Mouse (Mus musculus) liver, postnatal 0 days (tissue): ENCODE data around the gene Trub2. TPM values are rescaled to one million over a fixed set of nuclear protein-coding genes. Genes with fewer than 3 reads are reported as not detected.
A peak's percentile ranks its signal among the peaks of the same experiment; 100 is the strongest.

ENCODE experiments used
- ATAC-seq: fragments of 200-750 bp; cut with Nextera tagmentation; 2 replicates; pipeline ENCODE4 v1.8.0; 2017; ENCODE audit warnings: mild to moderate bottlenecking, moderate library complexity
- DNase-seq: peaks from one replicate; pipeline ENCODE4 v3.0.0-alpha.2; 2016
- H3K27ac ChIP-seq: fragments of 300-500 bp; sonication (generic); 2 replicates; pipeline ENCODE4 v1.5.1; 2014; ENCODE audit warnings: antibody characterized with exemption, moderate library complexity, mild to moderate bottlenecking, low read depth
- H3K27me3 ChIP-seq: fragments of 300-500 bp; sonication (generic); 2 replicates; pipeline ENCODE4 v1.6.1; 2014; ENCODE audit warnings: low read length, control low read depth, mixed read lengths; ENCODE audit not compliant: insufficient read depth
- H3K36me3 ChIP-seq: fragments of 300-500 bp; sonication (generic); replicated peaks from 2 replicates; pipeline ENCODE4 v1.6.1; 2014; ENCODE audit warnings: mild to moderate bottlenecking, control low read depth, low read length, moderate library complexity, mixed read lengths; ENCODE audit not compliant: insufficient read depth
- H3K4me1 ChIP-seq: fragments of 300-500 bp; sonication (generic); 2 replicates; pipeline ENCODE4 v1.6.1; 2014; ENCODE audit warnings: antibody characterized with exemption, mild to moderate bottlenecking, control low read depth; ENCODE audit not compliant: insufficient read depth
- H3K4me2 ChIP-seq: fragments of 300-500 bp; sonication (generic); 2 replicates; pipeline ENCODE4 v1.6.1; 2014; ENCODE audit warnings: low read depth, mild to moderate bottlenecking, low read length, moderate library complexity, mixed read lengths
- H3K4me3 ChIP-seq: fragments of 300-500 bp; sonication (generic); 2 replicates; pipeline ENCODE4 v1.5.1; 2014; ENCODE audit warnings: low read depth, low read length
- H3K9ac ChIP-seq: fragments of 300-500 bp; sonication (generic); replicated peaks from 2 replicates; pipeline ENCODE4 v1.6.1; 2014; ENCODE audit warnings: mild to moderate bottlenecking, moderate library complexity
- H3K9me3 ChIP-seq: fragments of 300-500 bp; sonication (generic); 2 replicates; pipeline ENCODE4 v1.6.1; 2016; ENCODE audit warnings: mild to moderate bottlenecking, control low read depth, low read length, mixed read lengths
- CTCF ChIP-seq: sonication (generic); IDR thresholded peaks from 2 replicates; pipeline ENCODE4 v1.5.1; 2016; ENCODE audit warnings: antibody characterized with exemption, low read depth
- EP300 ChIP-seq: IDR thresholded peaks from 2 replicates; pipeline ENCODE4 v1.6.1; 2016; ENCODE audit warnings: antibody characterized with exemption, low read depth, mild to moderate bottlenecking
- WGBS: fragments of 180-500 bp; shearing (Covaris S2); extraction: QIAGEN DNeasy Blood & Tissue Kit; methylation state at CpG from one replicate; pipeline ENCODE4 v1.1.7; 2014; ENCODE audit not compliant: insufficient replicate concordance; 5-methylcytosine and 5-hydroxymethylcytosine counted together
- polyA plus RNA-seq: library from polyadenylated mRNA; unstranded; fragments of >200 nt; fragmentation: Nextera tagmentation; extraction: Ambion mirVana; gene quantifications from 2 replicates; pipeline ENCODE4 v1.2.1, GENCODE M21; 2015

Gene Trub2
- polyA plus RNA-seq, 1 experiment from 2014 or later: 7.9 TPM

DNA sequence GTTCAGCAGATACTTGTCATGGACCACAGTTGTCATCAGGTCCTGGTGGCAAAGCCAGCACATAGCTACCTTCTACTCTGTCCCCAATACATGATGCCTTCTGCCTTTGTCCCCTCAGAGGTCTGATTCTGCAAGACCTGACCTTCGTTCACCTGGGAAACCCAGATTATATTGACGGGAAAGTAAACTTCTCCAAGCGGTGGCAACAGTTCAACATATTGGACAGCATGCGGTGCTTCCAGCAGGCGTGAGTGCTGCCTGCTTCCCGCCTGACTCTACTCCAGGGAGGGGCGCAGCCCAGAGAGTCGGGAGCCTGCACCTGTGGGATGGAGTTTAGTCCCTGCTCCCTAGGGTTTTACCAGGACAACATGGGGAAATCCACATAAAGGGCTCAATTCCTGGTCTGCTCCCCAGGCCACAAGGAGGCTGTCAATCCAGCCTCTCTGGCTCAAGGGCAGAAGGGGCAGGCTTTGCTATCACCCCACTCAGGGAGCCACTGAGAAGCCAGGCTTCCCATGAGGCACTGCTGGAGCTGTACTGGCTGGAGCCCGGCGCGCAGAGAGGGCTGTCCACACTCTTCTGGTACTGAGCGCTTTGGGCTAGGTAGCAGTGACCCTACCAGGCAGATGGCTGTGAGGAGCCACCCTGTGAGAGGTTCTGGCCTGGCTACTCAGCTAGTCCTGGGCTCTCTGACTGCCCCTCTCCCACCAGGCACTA lies 50.9 kb downstream of the Trub2 start:
- WGBS: 71% methylated on average over 12 of the region's 12 CpGs
- Histone ChIP-seq H3K36me3 (peaks cover 42% of the 10 kb centered on the region), H3K27me3 (no peaks in the 10 kb centered on the region), H3K4me3 (no peak overlapping the region), H3K4me2 (no peak overlapping the region), H3K9me3 (no peaks in the 10 kb centered on the region), H3K4me1 (peaks cover 17% of the 10 kb centered on the region), H3K27ac (peak overlapping the region; percentile 71), H3K9ac (peak overlapping the region; percentile 11; the same call in 1 of the 2 replicates)
- no peak for TF ChIP-seq EP300
- no peak for TF ChIP-seq CTCF
- peak; percentile 65 for ATAC-seq
- no peak for DNase-seq

DNA sequence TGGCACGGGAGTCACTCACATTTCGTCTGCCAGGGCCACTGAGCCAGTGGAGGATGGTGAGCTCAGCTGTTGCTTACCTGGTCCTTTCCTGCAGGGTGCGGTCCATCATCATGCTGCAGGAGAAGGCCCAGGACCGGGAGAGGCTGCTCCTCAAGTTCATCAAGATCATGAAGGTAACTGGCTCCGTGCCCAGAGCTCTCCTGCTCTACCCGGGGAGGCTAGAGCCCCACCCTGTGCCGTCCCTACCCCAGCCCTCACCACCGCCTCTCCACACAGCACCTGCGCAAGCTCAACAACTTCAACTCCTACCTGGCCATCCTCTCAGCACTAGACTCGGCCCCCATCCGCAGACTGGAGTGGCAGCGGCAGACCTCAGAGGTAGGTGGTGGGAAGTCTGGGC lies 52.6 kb downstream of the Trub2 start:
- no peak overlapping the region for H3K9ac ChIP-seq
- H3K27me3 ChIP-seq: no peaks in the 10 kb centered on the region
- ATAC-seq (no peak), DNase-seq (no peak)
- TF ChIP-seq EP300 (no peak), CTCF (no peak)
- H3K27ac ChIP-seq: no peak overlapping the region
- peaks cover 52% of the 10 kb centered on the region for H3K36me3 ChIP-seq
- 82% methylated on average over 12 of the region's 12 CpGs for WGBS
- H3K4me2 ChIP-seq: no peak overlapping the region
- peaks cover 17% of the 10 kb centered on the region for H3K4me1 ChIP-seq
- no peak overlapping the region for H3K4me3 ChIP-seq
- H3K9me3 ChIP-seq: no peaks in the 10 kb centered on the region

DNA sequence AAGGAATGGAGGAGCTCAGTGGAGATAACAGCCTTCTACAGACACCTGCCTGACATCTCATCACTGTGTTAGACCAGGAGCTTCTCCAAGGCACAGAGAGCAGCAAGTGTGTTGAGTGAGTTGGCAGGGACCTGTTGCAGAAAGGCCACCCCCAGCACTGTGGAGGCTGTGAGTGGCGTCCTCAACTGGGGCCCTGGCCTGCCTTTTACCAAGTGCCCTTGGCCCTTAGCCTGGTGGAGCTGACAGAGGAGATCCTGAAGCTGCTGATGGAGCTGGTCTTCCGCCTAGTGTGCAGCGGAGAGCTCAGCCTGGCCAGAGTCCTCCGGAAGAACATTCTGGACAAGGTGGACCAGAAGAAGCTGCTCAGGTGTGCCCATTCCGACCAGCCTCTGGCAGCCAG lies 55.0 kb downstream of the Trub2 start:
- no peak overlapping the region for H3K4me3 ChIP-seq
- peaks cover 55% of the 10 kb centered on the region for H3K36me3 ChIP-seq
- H3K4me2 ChIP-seq: no peak overlapping the region
- 87% methylated on average over 5 of the region's 5 CpGs for WGBS
- no peak overlapping the region for H3K27ac ChIP-seq
- H3K9me3 ChIP-seq: no peaks in the 10 kb centered on the region
- DNase-seq (no peak), ATAC-seq (no peak)
- no peak overlapping the region for H3K9ac ChIP-seq
- peaks cover 7% of the 10 kb centered on the region for H3K4me1 ChIP-seq
- no peaks in the 10 kb centered on the region for H3K27me3 ChIP-seq
- TF ChIP-seq EP300: no peak
- no peak for TF ChIP-seq CTCF

DNA sequence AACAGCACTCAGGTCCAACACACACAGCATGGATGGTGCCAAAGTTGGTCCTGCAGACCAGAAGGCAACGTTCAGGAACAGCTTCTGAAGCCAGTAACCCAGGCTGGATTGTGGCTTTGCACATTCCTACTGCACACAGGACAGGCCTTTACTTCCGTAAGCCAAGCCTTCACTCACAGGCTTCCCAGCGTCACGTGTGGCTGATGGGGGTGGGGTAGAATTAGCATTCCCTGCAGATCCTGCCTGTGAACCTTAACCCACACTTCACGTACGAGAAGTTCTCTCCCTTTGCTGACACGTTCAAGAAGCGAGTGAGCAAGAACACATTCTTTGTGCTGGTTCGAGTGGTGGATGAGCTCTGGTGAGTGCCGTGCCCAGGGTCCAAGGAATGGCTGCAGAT lies 55.7 kb downstream of the Trub2 start:
- DNase-seq: no peak
- Histone ChIP-seq H3K27me3 (no peaks in the 10 kb centered on the region), H3K27ac (no peak overlapping the region), H3K9me3 (no peaks in the 10 kb centered on the region), H3K9ac (no peak overlapping the region), H3K36me3 (peaks cover 54% of the 10 kb centered on the region), H3K4me2 (no peak overlapping the region), H3K4me3 (no peak overlapping the region), H3K4me1 (peaks cover 5% of the 10 kb centered on the region)
- TF ChIP-seq CTCF (no peak), EP300 (no peak)
- no peak for ATAC-seq
- WGBS: 79% methylated on average over 10 of the region's 10 CpGs

DNA sequence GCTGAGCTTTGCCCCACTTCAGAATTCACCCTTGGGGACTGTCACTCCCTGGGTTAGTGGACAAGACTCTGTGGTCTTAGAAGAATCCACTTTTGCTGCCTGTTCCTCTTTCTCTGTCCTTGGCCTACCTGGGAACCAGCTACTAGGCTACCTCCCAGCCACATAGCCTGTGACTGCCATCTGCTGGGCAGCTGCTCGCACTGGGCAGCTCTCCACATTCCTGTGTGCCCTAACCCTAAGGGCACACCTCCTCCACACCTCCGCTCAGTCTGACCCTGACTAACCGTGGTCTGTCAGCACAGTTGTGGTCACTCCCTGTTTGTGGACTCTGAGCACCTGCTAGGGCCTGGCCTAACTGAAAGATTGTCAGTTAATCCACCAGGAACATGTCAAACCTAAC lies 56.8 kb downstream of the Trub2 start:
- Histone ChIP-seq H3K27ac (no peak overlapping the region), H3K4me2 (no peak overlapping the region), H3K9ac (no peak overlapping the region), H3K4me3 (no peak overlapping the region), H3K36me3 (peaks cover 53% of the 10 kb centered on the region), H3K4me1 (no peaks in the 10 kb centered on the region), H3K9me3 (no peaks in the 10 kb centered on the region), H3K27me3 (no peaks in the 10 kb centered on the region)
- ATAC-seq: peak; percentile 71; the same call in 1 of the 2 replicates
- DNase-seq: peak; percentile 62
- TF ChIP-seq EP300 (no peak), CTCF (peak; percentile 76)
- WGBS: 51% methylated on average over 3 of the region's 3 CpGs

DNA sequence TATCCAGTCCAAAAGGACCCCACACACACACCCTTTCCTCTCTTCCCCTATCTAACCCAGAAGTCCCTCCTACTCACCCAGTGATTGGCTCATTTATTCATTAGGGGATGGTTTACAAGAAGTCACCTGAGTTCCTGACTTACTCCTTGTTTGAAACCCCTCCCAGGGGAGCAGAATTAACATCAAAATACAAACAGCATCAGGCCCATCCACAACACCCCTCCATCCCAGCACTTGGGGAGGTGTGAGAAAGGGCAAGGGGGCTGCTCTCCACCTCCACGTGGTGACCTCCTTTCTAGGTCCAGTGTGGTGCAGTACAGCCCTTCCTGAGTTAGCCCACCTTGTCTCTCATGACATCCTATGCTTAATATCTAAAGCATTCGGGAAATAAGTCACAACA lies 58.8 kb downstream of the Trub2 start:
- peaks cover 58% of the 10 kb centered on the region for H3K36me3 ChIP-seq
- 51% methylated on average over 2 of the region's 2 CpGs for WGBS

More for the DNA sequence above, 58.8 kb downstream of the Trub2 start:
- Histone ChIP-seq H3K4me2 (no peak overlapping the region), H3K9me3 (no peaks in the 10 kb centered on the region), H3K4me3 (no peak overlapping the region), H3K27me3 (no peaks in the 10 kb centered on the region), H3K9ac (no peak overlapping the region), H3K4me1 (no peaks in the 10 kb centered on the region), H3K27ac (no peak overlapping the region)
- no peak for DNase-seq
- no peak for ATAC-seq
- TF ChIP-seq CTCF: no peak
- TF ChIP-seq EP300: no peak
